Mouse (Mus musculus) brown adipose tissue, adult 24 weeks (tissue): ENCODE results near the gene Ndufb6. TPM values are rescaled to one million over a fixed set of nuclear protein-coding genes. Genes with fewer than 3 reads are reported as not detected.

Source experiments
- H3K27ac ChIP-seq: fragments of 200-500 bp; replicated peaks from 2 replicates; pipeline ENCODE4 v1.5.1; 2012; ENCODE audit warnings: low read depth, mild to moderate bottlenecking, low read length
- H3K4me1 ChIP-seq: fragments of 200-500 bp; 2 replicates; pipeline ENCODE4 v1.6.1; 2012; ENCODE audit warnings: low read length, mixed read lengths; ENCODE audit not compliant: control insufficient read depth, insufficient read depth, insufficient read length
- H3K4me3 ChIP-seq: fragments of 200-500 bp; 2 replicates; pipeline ENCODE4 v1.5.1; 2012; ENCODE audit warnings: low read depth, mild to moderate bottlenecking, low read length, moderate library complexity; ENCODE audit not compliant: insufficient read depth
- polyA plus RNA-seq: library from polyadenylated mRNA; stranded (reverse); fragments of >200 nt; gene quantifications from 2 replicates; pipeline ENCODE4 v1.2.4, GENCODE M21; 2012; ENCODE audit not compliant: missing spikeins, insufficient read depth, insufficient read length

Ndufb6 gene
- polyA plus RNA-seq, 1 experiment = 1,625 TPM

DNA sequence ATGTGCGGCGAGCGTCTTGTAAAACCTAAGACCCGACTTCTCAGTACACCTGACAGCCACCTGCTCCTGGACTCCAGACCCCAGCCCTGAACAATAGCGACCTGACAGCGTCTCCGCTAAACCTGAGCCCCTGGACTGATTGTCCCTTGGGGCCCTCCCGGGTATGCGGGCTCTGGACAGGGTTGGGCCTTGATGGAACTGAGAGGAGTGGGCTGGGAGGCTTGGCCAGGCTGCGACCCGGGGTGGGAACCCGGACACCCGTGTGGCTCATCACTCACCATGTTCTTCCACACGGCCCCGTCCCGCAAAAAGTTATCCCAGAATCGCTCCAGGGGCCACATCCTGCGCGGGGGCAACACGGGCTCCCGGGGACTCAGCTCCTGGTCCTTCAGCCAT lies 343 bp downstream of the Ndufb6 start:
- Histone ChIP-seq H3K4me3 (peak overlapping the region; percentile 91), H3K27ac (peak overlapping the region; percentile 69), H3K4me1 (no peaks in the 10 kb centered on the region; the same call in 1 of the 2 replicates)

GRCm38 (mm10) chr4:40269430-40270032 lies 9.7 kb downstream of the Ndufb6 start, which contains the start of the genes Smim27 and Topors:
TSS of gene Smim27 (plus strand) at chr4:40269579.
TSS of gene Topors (minus strand) at chr4:40269850.
- Histone ChIP-seq H3K4me1 (peaks cover 6% of the 10 kb centered on the region; the same call in 1 of the 2 replicates), H3K4me3 (peak within 1 kb of the TSS; percentile 92), H3K27ac (peak within 1 kb of the TSS; percentile 93)

- peak overlapping the region; percentile 66 for H3K27ac ChIP-seq
- H3K4me1 ChIP-seq = peaks cover 6% of the 10 kb centered on the region; the same call in 1 of the 2 replicates
- peak overlapping the region; percentile 92 for H3K4me3 ChIP-seq
Observed at GRCm38 (mm10) chr4:40268835-40269234, 10.4 kb downstream of the Ndufb6 start.

DNA sequence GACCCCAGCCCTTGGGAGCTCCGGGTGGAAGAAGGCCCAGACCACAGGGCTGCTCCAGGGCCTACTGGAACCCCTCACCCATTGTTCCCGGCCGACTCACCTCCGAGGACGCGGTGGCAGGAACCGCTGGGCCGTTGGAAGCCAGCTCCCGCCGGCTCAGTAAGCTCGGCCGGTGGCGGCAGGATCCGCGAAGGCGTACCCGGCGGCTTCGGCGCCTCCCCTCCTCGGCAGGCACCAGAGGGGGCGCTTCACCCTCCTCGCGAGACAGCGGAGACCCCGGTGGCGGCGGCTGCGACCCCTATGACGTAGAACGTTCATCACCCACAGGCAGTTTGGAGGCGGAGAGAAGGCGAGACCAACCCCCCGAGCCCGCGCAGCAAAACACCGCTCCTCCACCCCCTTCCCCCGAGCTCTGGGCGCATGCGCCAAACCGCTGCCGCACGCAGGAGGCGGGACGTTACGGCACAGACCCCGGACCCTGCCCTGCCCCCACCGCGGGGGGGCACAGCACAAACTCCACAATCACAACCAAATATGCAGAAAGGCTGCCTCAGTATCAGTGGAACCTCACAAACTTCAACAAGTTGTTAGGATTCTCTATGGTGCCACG lies 10.9 kb downstream of the Ndufb6 start:
- Histone ChIP-seq H3K4me3 (peak overlapping the region; percentile 92), H3K4me1 (peaks cover 6% of the 10 kb centered on the region; the same call in 1 of the 2 replicates), H3K27ac (peak overlapping the region; percentile 66)

- H3K4me1 ChIP-seq = peaks cover 6% of the 10 kb centered on the region; the same call in 1 of the 2 replicates
- peak overlapping the region; percentile 23; the same call in 1 of the 2 replicates for H3K27ac ChIP-seq
- H3K4me3 ChIP-seq = peak overlapping the region; percentile 92
Observed at GRCm38 (mm10) chr4:40267681-40268080, 11.5 kb downstream of the Ndufb6 start.

DNA sequence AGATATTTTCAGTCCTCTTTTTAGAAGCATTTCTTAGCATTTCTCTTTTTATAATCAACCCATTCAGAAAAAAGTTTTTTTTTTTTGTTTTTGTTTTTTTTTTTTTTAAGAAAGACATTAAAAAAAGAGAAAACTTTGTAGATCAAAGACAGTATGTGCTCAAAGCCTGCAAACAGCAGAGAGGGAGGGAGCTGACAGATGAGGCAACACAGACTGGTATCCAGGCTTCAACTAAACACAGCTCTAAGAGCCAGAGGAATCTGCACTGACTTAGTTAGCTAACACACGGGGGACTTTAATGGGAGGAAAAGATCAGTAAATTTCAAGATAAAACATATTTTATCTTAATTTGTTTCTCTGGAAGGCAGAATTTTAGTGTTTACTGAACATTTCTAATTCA lies 14.9 kb downstream of the Ndufb6 start:
- H3K27ac ChIP-seq = no peak overlapping the region
- peaks cover 6% of the 10 kb centered on the region; the same call in 1 of the 2 replicates for H3K4me1 ChIP-seq
- H3K4me3 ChIP-seq = no peak overlapping the region

DNA sequence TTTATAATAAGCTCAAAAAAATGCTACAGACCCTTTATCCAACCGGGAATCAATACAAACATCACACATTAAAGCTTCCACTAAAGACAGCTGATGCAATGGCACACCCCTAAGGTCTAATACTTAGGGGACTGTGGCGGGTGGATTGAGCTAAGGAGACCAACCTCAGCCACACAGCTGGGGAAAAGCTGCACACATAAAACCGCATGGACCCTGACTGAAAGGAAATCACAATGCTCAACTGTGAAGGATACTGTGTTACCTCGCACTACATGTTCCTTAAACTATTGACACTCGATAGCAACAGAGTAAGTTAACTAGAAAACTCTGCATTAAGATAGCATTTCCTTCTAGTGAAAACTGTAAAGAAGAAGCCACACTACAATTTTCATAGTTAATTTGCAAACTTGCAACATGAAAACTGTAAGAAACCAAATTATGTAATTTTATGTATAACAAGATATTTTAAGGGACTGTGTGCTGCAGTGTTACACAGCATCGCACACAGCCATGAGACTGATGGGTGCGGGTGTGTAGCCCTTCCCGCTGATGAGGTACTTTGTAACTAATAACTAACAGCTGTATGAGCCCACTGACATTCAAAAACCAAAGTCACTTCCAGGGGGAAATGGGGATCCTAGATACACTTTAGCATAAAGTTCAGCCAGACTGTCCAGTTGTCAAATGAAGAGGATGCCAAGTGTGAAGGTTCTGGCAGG lies 24.7 kb downstream of the Ndufb6 start:
- H3K27ac ChIP-seq = no peak overlapping the region
- H3K4me3 ChIP-seq = no peak overlapping the region
- H3K4me1 ChIP-seq = no peaks in the 10 kb centered on the region

DNA sequence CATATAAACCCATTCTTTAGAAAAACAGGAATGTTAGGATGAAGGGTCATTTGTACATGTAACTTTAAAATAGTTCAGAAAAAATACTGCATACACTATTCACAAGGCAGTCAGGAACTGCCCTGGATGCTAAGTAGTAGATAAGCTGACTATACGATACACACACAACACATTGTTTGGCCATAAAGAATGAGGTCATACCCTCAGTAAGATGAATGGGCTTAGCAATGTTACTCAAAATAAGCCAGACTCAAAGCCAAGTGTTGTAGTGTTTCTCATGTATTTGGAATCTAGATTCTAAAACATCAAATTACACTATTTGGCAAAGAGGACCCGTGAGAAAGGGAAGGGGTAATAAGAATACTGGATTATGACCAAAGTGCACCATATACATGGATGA lies 25.5 kb downstream of the Ndufb6 start:
- Histone ChIP-seq H3K27ac (no peak overlapping the region), H3K4me1 (no peaks in the 10 kb centered on the region), H3K4me3 (no peak overlapping the region)

DNA sequence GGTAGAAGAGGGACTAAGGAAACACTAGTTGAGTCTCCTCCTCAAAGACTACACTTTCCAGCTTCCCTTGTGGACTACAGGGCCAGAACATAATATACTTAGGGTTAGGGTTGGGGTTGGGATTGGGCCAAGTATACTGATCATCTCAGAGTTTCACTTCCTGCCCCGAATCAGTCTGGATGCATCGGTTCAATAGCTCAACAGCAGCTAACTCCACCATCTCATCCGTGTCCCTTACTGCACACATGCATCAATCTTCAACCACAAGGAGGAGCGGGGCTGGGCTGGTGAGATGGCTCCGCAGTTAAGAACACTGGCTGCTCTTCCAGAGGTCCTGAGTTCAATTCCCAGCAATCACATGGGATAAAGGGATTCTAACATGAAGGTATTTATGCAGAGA lies 28.2 kb downstream of the Ndufb6 start:
- H3K4me1 ChIP-seq = no peaks in the 10 kb centered on the region
- H3K4me3 ChIP-seq = no peak overlapping the region
- no peak overlapping the region for H3K27ac ChIP-seq

DNA sequence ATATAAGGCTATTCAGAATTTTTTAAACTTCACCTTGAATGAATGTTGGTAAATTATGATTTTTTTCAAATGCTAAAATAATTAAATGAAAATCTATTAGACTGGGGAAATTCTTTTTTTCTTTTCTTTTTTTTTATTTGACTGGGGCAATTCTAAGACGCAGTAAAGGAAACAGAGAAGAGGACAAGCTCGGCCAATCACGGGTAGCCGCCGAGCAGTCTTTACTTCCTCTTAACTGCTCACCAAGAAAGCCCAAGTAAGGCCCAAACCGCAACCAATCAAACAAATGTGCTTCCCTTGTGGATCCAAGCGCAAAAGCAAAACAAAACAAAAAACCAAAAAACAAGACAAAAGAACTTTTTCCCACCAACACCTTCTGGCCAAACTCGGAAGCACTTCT lies 35.2 kb downstream of the Ndufb6 start:
- H3K4me1 ChIP-seq = no peaks in the 10 kb centered on the region
- no peak overlapping the region for H3K27ac ChIP-seq

GRCm38 (mm10) chr4:40243006-40243405 lies 36.2 kb downstream of the Ndufb6 start:
- no peaks in the 10 kb centered on the region for H3K4me1 ChIP-seq
- no peak overlapping the region for H3K4me3 ChIP-seq
- H3K27ac ChIP-seq = no peak overlapping the region

More for the DNA sequence above, 35.2 kb downstream of the Ndufb6 start:
- H3K4me3 ChIP-seq = no peak overlapping the region

- Histone ChIP-seq H3K4me1 (no peaks in the 10 kb centered on the region), H3K4me3 (no peak overlapping the region), H3K27ac (no peak overlapping the region)
Observed at GRCm38 (mm10) chr4:40241928-40242327, 37.3 kb downstream of the Ndufb6 start.

DNA sequence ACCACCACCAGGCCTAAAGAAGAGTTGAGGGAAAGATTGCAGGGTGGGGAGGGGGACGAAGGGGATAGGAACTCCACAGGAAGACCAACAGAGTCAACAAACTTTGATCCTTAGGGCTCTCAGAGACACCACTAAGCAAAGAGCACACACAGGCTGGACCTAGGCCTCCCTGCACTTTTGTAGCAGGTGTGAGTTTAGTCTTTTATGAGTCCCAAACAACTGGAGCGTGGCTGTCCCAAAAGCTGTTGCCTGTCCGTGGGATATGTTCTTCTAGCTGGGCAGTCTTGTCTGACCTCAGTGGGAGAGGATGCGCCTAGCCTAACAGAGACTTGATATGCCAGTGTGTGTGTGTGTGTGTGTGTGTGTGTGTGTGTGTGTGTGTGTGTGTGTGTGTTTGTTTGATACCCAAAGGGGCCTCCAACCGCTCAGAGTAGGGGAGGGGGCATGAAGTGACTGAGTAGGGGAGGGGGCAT lies 38.9 kb downstream of the Ndufb6 start:
- Histone ChIP-seq H3K4me3 (peak overlapping the region; percentile 96), H3K4me1 (no peaks in the 10 kb centered on the region), H3K27ac (0 out of 2 replicates have a peak overlapping the region, but pooled peaks have one; percentile 86)

DNA sequence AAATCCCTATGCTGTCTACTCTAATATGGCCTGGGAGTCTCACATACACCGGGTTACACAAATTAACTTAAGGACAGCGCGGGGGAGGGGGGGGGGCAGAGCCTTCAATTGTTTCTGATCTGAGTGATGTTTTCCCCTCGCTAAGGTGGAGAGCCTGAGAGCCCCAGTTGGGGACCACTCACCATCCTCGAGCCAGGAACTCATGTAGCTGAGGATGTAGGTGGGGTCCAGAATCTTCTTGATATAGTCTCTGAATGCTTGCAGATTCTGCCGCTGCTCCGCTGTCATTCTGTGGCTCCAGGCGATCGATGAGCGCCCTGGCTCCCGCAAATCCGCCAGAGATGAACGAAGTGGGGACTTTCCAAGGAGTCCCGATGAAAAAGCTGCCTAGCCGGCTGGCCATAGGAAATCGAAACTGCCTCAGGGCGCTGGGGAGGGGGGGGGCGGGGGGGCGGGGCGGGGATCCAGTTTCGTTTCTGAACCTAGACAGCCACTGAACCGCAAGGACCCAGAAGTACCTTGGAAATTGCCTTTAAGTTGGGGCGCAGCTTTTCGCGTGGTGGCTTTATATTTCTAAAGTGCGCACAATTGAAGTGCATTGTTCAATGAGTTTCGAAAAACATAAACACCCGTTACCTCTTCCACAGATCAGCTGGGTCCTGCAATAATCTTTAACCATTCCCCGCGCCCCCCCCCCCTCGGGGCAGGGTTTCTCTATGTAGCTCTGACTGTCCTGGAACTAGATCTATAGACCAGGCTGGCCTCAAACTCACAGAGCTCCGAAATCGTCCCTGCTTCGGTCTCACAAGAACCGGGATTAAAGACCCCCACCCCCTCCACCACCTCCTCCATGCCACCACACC lies 39.6 kb downstream of the Ndufb6 start, which contains the start of gene Ddx58:
Gene Ddx58 (minus strand): TSS at position 420 of the 863 bp plus-strand sequence.
- no peaks in the 10 kb centered on the region for H3K4me1 ChIP-seq
- H3K27ac ChIP-seq = peak within 1 kb of the TSS; percentile 94

More for the DNA sequence above, 39.6 kb downstream of the Ndufb6 start, which contains the start of gene Ddx58:
- peak within 1 kb of the TSS; percentile 96 for H3K4me3 ChIP-seq
